Comparison of ENCODE assay signal across 9 mouse cellular contexts in the genomic region with DNA sequence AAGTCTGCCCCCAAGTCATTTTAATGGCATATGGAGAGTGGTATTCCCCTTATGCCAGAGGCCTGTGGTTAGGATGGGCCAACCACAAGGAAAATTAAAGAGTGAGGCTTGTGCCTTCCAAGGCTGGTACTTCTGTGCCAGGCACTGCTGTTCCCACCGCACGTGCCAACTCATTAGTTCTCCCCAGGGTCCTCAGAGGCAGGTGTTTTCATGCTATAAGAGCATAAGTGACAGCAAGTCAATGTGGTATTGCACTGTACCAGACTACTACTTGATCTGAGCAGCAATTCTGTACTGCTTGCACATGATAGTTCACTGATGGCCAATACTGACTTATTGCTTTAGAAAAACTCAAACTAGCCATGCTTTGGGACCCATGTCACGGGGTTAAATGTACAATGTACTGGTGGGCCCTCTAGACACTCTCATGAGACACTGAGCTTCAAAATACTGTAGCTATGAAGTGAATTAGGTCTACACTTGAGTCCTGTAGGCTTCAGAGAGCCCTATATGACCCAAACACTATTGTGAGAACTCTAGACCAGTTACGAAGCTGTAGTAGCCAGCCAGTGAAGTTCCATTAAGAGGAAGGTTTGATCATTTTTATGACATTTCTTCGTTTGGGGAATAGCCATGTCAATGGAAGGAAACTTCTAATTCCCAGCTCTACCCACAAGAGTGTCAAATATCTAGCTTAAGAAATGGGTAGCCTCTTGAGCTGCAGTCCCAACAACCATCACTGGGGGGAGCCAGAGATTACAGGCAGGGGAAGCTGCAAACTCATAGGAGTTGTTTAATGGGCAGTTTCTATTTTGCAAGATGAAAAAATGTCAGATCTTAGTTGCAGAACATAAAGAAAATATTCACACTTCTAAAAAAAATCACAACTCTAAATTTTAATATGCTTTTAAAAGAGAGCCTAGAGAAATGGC. TPM values are rescaled to one million over a fixed set of nuclear protein-coding genes. Genes with fewer than 3 reads are reported as not detected.
DNase-seq lines count a peak whose midpoint lies in the region; ATAC-seq lines count a peak whose summit lies in the region.
"Had no signal": no experiment of that assay in that cellular context is flagged by ENCODE, and none has a peak within 500 bp of the region (broad histone marks: within the 10 kb centered on the region; RNA-seq: fewer than 3 reads in every experiment).

No protein-coding gene starts in this region.

- H3K4me2 ChIP-seq in midbrain, embryonic 14.5 days (ENCODE audit: low read length) = no peak overlapping the region
- no peak overlapping the region for H3K4me2 ChIP-seq in midbrain, embryonic 15.5 days

- H3K4me1 ChIP-seq in midbrain, embryonic 14.5 days (ENCODE audit: control insufficient read depth, insufficient read depth, low read length) = peaks cover 5% of the 10 kb centered on the region; the same call in 1 of the 2 replicates
- H3K4me1 ChIP-seq in midbrain, embryonic 15.5 days = peaks cover 5% of the 10 kb centered on the region; the same call in 1 of the 2 replicates
- no peaks in the 10 kb centered on the region for H3K4me1 ChIP-seq in limb, embryonic 10.5 days

- H3K36me3 ChIP-seq in midbrain, embryonic 14.5 days (ENCODE audit: control insufficient read depth, insufficient read depth, low read length) = peaks cover 6% of the 10 kb centered on the region
- H3K36me3 ChIP-seq in midbrain, embryonic 15.5 days (replicated peaks) = no peaks in the 10 kb centered on the region
- H3K36me3 ChIP-seq in limb, embryonic 10.5 days = peaks cover 9% of the 10 kb centered on the region

- DNase-seq in midbrain, embryonic 14.5 days = peak; percentile 88
- DNase-seq in c-Kit-positive CD71-positive TER-119-positive erythroid progenitor cells, embryonic 14.5 days (ENCODE audit: low spot score) = peak; percentile 68
- DNase-seq in forelimb bud, embryonic 11.5 days (ENCODE audit: low read depth, low spot score) = peak; percentile 75
- peak; percentile 82 for DNase-seq in induced T-regulatory cell, adult 2 months (ENCODE audit: low read depth)
- peak; percentile 83 for DNase-seq in limb, embryonic 10.5 days (ENCODE audit: low spot score)
- DNase-seq in ovary, postnatal 36 days (ENCODE audit: low spot score) = peak; percentile 74
- DNase-seq in thymus, postnatal 14 days = peak; percentile 80

- H3K9me3 ChIP-seq in midbrain, embryonic 14.5 days (ENCODE audit: control insufficient read depth, low read length) = no peaks in the 10 kb centered on the region
- H3K9me3 ChIP-seq in midbrain, embryonic 15.5 days = no peaks in the 10 kb centered on the region
- no peaks in the 10 kb centered on the region for H3K9me3 ChIP-seq in limb, embryonic 10.5 days (replicated peaks)

- WGBS in midbrain, embryonic 14.5 days = 66% methylated on average over 5 of the region's 5 CpGs
- 68% methylated on average over 5 of the region's 5 CpGs for WGBS in midbrain, embryonic 15.5 days
- 71% methylated on average over 5 of the region's 5 CpGs for WGBS in limb, embryonic 10.5 days

- no peak overlapping the region for H3K4me3 ChIP-seq in midbrain, embryonic 14.5 days (replicated peaks; ENCODE audit: low read depth, low read length)
- H3K4me3 ChIP-seq in midbrain, embryonic 15.5 days = no peak overlapping the region
- H3K4me3 ChIP-seq in limb, embryonic 10.5 days = no peak overlapping the region

- no peak overlapping the region for H3K9ac ChIP-seq in midbrain, embryonic 14.5 days (replicated peaks; ENCODE audit: low read length)
- H3K9ac ChIP-seq in midbrain, embryonic 15.5 days = no peak overlapping the region

- no peak overlapping the region for H3K27ac ChIP-seq in midbrain, embryonic 14.5 days (replicated peaks; ENCODE audit: low read depth, low read length)
- H3K27ac ChIP-seq in midbrain, embryonic 15.5 days = no peak overlapping the region
- H3K27ac ChIP-seq in limb, embryonic 10.5 days = no peak overlapping the region

- ATAC-seq in midbrain, embryonic 14.5 days (ENCODE audit: low FRiP score, low TSS enrichment) = no peak
- no peak for ATAC-seq in midbrain, embryonic 15.5 days (replicated peaks)

- H3K27me3 ChIP-seq in midbrain, embryonic 14.5 days (ENCODE audit: control insufficient read depth, insufficient read depth, low read length) = no peaks in the 10 kb centered on the region
- no peaks in the 10 kb centered on the region for H3K27me3 ChIP-seq in midbrain, embryonic 15.5 days (replicated peaks)
- H3K27me3 ChIP-seq in limb, embryonic 10.5 days (ENCODE audit: low read depth, poor library complexity, severe bottlenecking) = no peaks in the 10 kb centered on the region

RNA-seq across cellular contexts. Expression of a gene that starts 10.9 kb away (rescaled TPM):
- 0.15 and 0.28 TPM in 2 replicates for polyA plus RNA-seq in midbrain, embryonic 14.5 days (2014; fragmentation: Nextera tagmentation; extraction: Ambion mirVana)
- not detected in 2 replicates for polyA plus RNA-seq in midbrain, embryonic 15.5 days (2015; fragmentation: Nextera tagmentation; extraction: Ambion mirVana)
- polyA plus RNA-seq in limb, embryonic 10.5 days (2016; fragmentation: Nextera tagmentation; extraction: Ambion mirVana) = not detected in 2 replicates
- polyA plus RNA-seq: heart, embryonic 14.5 days had no signal

RNA-seq across cellular contexts. Expression of a gene that starts 41.0 kb away (rescaled TPM):
- not detected in 2 replicates for polyA plus RNA-seq in midbrain, embryonic 14.5 days (2014; fragmentation: Nextera tagmentation; extraction: Ambion mirVana)
- not detected in 2 replicates for polyA plus RNA-seq in midbrain, embryonic 15.5 days (2015; fragmentation: Nextera tagmentation; extraction: Ambion mirVana)
- polyA plus RNA-seq in limb, embryonic 10.5 days (2016; fragmentation: Nextera tagmentation; extraction: Ambion mirVana) = not detected in 2 replicates
- polyA plus RNA-seq: heart, embryonic 14.5 days had no signal
